Mouse (Mus musculus) ES-Bruce4 (cell line): ENCODE data around the gene Rpl4. TPM values are rescaled to one million over a fixed set of nuclear protein-coding genes. Genes with fewer than 3 reads are reported as not detected.
"Not testable (repeated sequence)": the region's sequence is repeated elsewhere in the genome, so short reads cannot be mapped to it uniquely, and the experiment has no call there.

Experiments
- H3K27ac ChIP-seq: 2 replicates; pipeline ENCODE4 v1.5.1; 2012; ENCODE audit warnings: low read length, inconsistent platforms; ENCODE audit not compliant: insufficient read depth
- H3K27me3 ChIP-seq: 2 replicates; pipeline ENCODE4 v1.6.1; 2012; ENCODE audit warnings: mild to moderate bottlenecking, low read length, inconsistent platforms; ENCODE audit not compliant: control insufficient read depth, poor library complexity, insufficient read depth, severe bottlenecking
- H3K36me3 ChIP-seq: 2 replicates; pipeline ENCODE4 v1.6.1; 2012; ENCODE audit warnings: inconsistent platforms, mild to moderate bottlenecking, low read length, moderate library complexity; ENCODE audit not compliant: control insufficient read depth, poor library complexity, insufficient read depth, severe bottlenecking
- H3K4me1 ChIP-seq: one replicate; pipeline ENCODE4 v1.8.1; 2011; ENCODE audit warnings: low read length; ENCODE audit not compliant: control insufficient read depth, insufficient read depth
- H3K4me3 ChIP-seq: 2 replicates; pipeline ENCODE4 v1.5.1; 2011; ENCODE audit warnings: low read depth, mild to moderate bottlenecking, low read length
- H3K9ac ChIP-seq: 2 replicates; pipeline ENCODE4 v1.6.1; 2012; ENCODE audit warnings: low read depth, mild to moderate bottlenecking, inconsistent platforms; ENCODE audit not compliant: poor library complexity, severe bottlenecking
- H3K9me3 ChIP-seq: replicated peaks from 2 replicates; pipeline ENCODE4 v1.6.1; 2012; ENCODE audit warnings: mild to moderate bottlenecking, low read length, inconsistent platforms; ENCODE audit not compliant: control insufficient read depth, poor library complexity, insufficient read depth, severe bottlenecking
- CTCF ChIP-seq: IDR thresholded peaks from one replicate; pipeline ENCODE4 v1.8.1; 2011; ENCODE audit warnings: low read depth, low read length
- EP300 ChIP-seq: IDR thresholded peaks from 2 replicates; pipeline ENCODE4 v1.6.1; 2011; ENCODE audit warnings: low read depth, low read length; ENCODE audit not compliant: insufficient read depth
- POLR2A ChIP-seq: IDR thresholded peaks from one replicate; pipeline ENCODE4 v1.8.1; 2011; ENCODE audit warnings: low read length; ENCODE audit not compliant: insufficient read depth
- polyA plus RNA-seq: library from polyadenylated mRNA; stranded (reverse); fragments of >200 nt; gene quantifications from 2 replicates; pipeline ENCODE4 v1.2.4, GENCODE M21; 2011; ENCODE audit warnings: low read depth; ENCODE audit not compliant: missing spikeins, insufficient read depth, insufficient read length

Rpl4 gene
- 3,123 and 3,163 TPM in 2 replicates for polyA plus RNA-seq

- H3K36me3 ChIP-seq = peaks cover 47% of the 10 kb centered on the region
- peak within 1 kb of the TSS; percentile 97 for H3K9ac ChIP-seq
- no peaks in the 10 kb centered on the region for H3K9me3 ChIP-seq
- no peaks in the 10 kb centered on the region for H3K4me1 ChIP-seq
- no peaks in the 10 kb centered on the region for H3K27me3 ChIP-seq
- peak within 1 kb of the TSS; percentile 95 for H3K4me3 ChIP-seq
- no peak for TF ChIP-seq CTCF
- peak; percentile 93 for TF ChIP-seq POLR2A
- H3K27ac ChIP-seq = peak within 1 kb of the TSS; percentile 70
Observed at GRCm38 (mm10) chr9:64172816-64173665, at the start of gene Rpl4, which contains the start of gene Zwilch. Rpl4 (plus strand) TSS chr9:64173375. Zwilch (minus strand) TSS chr9:64173104.

DNA sequence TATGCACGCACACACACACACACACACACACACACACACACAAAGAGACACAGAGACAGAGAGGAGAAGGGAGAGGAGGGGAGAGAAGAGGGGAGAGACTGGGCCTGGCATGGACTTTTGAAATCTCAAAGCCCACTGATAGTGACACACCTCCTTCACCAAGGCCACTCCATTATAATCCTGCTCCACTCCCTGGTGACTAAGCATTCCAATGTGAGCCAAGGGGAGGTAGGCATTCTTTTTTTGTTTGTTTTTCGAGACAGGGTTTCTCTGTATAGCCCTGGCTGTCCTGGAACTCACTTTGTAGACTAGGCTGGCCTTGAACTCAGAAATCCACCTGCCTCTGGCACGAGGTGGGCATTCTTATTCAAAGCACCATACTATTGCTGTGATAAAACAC lies 48.3 kb upstream of the Rpl4 start:
- H3K4me1 ChIP-seq, H3K27ac ChIP-seq, H3K36me3 ChIP-seq, H3K9ac ChIP-seq, H3K27me3 ChIP-seq, H3K4me3 ChIP-seq, H3K9me3 ChIP-seq: not testable (repeated sequence)

- H3K27me3 ChIP-seq = no peaks in the 10 kb centered on the region
- H3K4me3 ChIP-seq = no peak overlapping the region
- no peak overlapping the region for H3K27ac ChIP-seq
- H3K4me1 ChIP-seq = peaks cover 2% of the 10 kb centered on the region
- no peak overlapping the region for H3K9ac ChIP-seq
- H3K9me3 ChIP-seq = no peaks in the 10 kb centered on the region
- TF ChIP-seq CTCF = no peak
- TF ChIP-seq EP300 = no peak
- no peak for TF ChIP-seq POLR2A
- no peaks in the 10 kb centered on the region for H3K36me3 ChIP-seq
Observed at GRCm38 (mm10) chr9:64125307-64125706, 47.9 kb upstream of the Rpl4 start.

GRCm38 (mm10) chr9:64126121-64126520 lies 47.1 kb upstream of the Rpl4 start:
- Histone ChIP-seq H3K27me3 (no peaks in the 10 kb centered on the region), H3K4me3 (no peak overlapping the region), H3K27ac (no peak overlapping the region), H3K4me1 (peaks cover 2% of the 10 kb centered on the region), H3K9ac (0 out of 2 replicates have a peak overlapping the region, but pooled peaks have one; percentile 26), H3K36me3 (no peaks in the 10 kb centered on the region), H3K9me3 (no peaks in the 10 kb centered on the region)
- TF ChIP-seq CTCF = no peak
- no peak for TF ChIP-seq EP300
- TF ChIP-seq POLR2A = no peak

DNA sequence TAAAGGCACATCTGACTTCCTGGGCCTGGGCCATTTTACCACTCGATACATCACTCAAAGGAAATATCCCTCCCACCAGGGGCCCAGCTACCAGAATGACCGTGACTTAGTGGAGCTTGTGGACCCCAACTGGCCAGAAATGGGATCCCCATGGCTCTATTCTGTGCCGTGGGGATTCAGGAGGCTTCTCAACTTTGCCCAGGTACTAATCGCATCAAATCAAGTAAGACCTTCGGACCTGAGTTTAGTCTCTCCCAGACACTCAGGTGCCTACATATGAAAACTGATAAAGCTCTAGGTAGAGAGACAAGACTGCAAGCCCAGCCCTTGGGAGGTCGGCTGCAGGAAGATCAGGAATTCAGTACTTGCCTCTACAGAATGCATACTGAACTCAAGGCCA lies 41.6 kb upstream of the Rpl4 start:
- no peak overlapping the region for H3K9ac ChIP-seq
- H3K4me1 ChIP-seq = no peaks in the 10 kb centered on the region
- TF ChIP-seq CTCF (no peak), POLR2A (no peak), EP300 (no peak)
- no peak overlapping the region for H3K27ac ChIP-seq
- no peaks in the 10 kb centered on the region for H3K27me3 ChIP-seq
- peaks cover 4% of the 10 kb centered on the region; the same call in 1 of the 2 replicates for H3K36me3 ChIP-seq
- no peak overlapping the region for H3K4me3 ChIP-seq
- no peaks in the 10 kb centered on the region for H3K9me3 ChIP-seq

- not testable (repeated sequence) for H3K9ac ChIP-seq, H3K4me3 ChIP-seq
- H3K36me3 ChIP-seq = peaks cover 48% of the 10 kb centered on the region
Observed at GRCm38 (mm10) chr9:64138896-64139295, 34.3 kb upstream of the Rpl4 start.

More at GRCm38 (mm10) chr9:64138896-64139295, 34.3 kb upstream of the Rpl4 start:
- not testable (repeated sequence) for H3K27me3 ChIP-seq, H3K9me3 ChIP-seq, H3K4me1 ChIP-seq, H3K27ac ChIP-seq
- TF ChIP-seq CTCF = peak; percentile 53
